Mouse (Mus musculus) hematopoietic stem cell, adult 5-6 weeks (primary cell): ENCODE results near the gene Ccdc102a. TPM values are rescaled to one million over a fixed set of nuclear protein-coding genes. Genes with fewer than 3 reads are reported as not detected.

Experiments
- ATAC-seq, 2 experiments: fragments of 125-278 bp in 1 of 2; replicated peaks in 1 of 2; 2 replicates each; pipeline ENCODE4 v1.8.0; 2016 to 2017; ENCODE audit warnings: inconsistent platforms in 2 of 2, mild to moderate bottlenecking in 2 of 2, moderate number of reproducible peaks in 2 of 2, low read depth in 1 of 2, moderate TSS enrichment in 1 of 2; ENCODE audit not compliant: low FRiP score in 2 of 2, poor library complexity in 2 of 2, severe bottlenecking in 2 of 2, insufficient read depth in 1 of 2, low TSS enrichment in 1 of 2
- total RNA-seq: library from RNA; stranded (forward); fragments of 172-1452, 232-1000 nt; gene quantifications from 2 replicates; pipeline ENCODE4 v1.2.3, GENCODE M21; 2017

Gene Ccdc102a
- total RNA-seq, result 3.4 and 4.9 TPM in 2 replicates

GRCm38 (mm10) chr8:94917851-94918495 is at the start of gene Ccdc102a:
TSS of gene Ccdc102a (minus strand) at chr8:94918098.
- no peak for ATAC-seq

GRCm38 (mm10) chr8:94967554-94967953 is 49.7 kb upstream of the Ccdc102a start:
- ATAC-seq, result peak; percentile 8 to 47; a peak in 2 of 4 replicates

GRCm38 (mm10) chr8:94967071-94967470 is 49.2 kb upstream of the Ccdc102a start:
- ATAC-seq, result peak; percentile 66 to 76

GRCm38 (mm10) chr8:94966578-94966977 is 48.7 kb upstream of the Ccdc102a start:
- ATAC-seq, result peak; percentile 11 to 30; a peak in 1 of 4 replicates

- ATAC-seq, result peak; percentile 70 to 72
Measured at GRCm38 (mm10) chr8:94964828-94965227, 46.9 kb upstream of the Ccdc102a start.

GRCm38 (mm10) chr8:94962201-94962600 is 44.3 kb upstream of the Ccdc102a start:
- no peak for ATAC-seq

- ATAC-seq, result no peak
Measured at GRCm38 (mm10) chr8:94956078-94956574, 38.2 kb upstream of the Ccdc102a start.

GRCm38 (mm10) chr8:94954921-94955758 is 37.2 kb upstream of the Ccdc102a start:
- peak; percentile 81 to 84 for ATAC-seq

- peak in 1 of 2 experiments; percentile 14; a peak in 1 of 4 replicates for ATAC-seq
Measured at GRCm38 (mm10) chr8:94954368-94954737, 36.5 kb upstream of the Ccdc102a start.

GRCm38 (mm10) chr8:94953624-94954367 is 35.9 kb upstream of the Ccdc102a start:
- ATAC-seq, result peak in 1 of 2 experiments; percentile 22; a peak in 1 of 4 replicates

- ATAC-seq, result no peak
Measured at GRCm38 (mm10) chr8:94952086-94952485, 34.2 kb upstream of the Ccdc102a start.

- no peak for ATAC-seq
Measured at GRCm38 (mm10) chr8:94950458-94950857, 32.6 kb upstream of the Ccdc102a start.

- peak; percentile 57 to 71 for ATAC-seq
Measured at GRCm38 (mm10) chr8:94950046-94950445, 32.1 kb upstream of the Ccdc102a start.

GRCm38 (mm10) chr8:94949010-94949409 is 31.1 kb upstream of the Ccdc102a start:
- ATAC-seq, result no peak

- ATAC-seq, result no peak
Measured at GRCm38 (mm10) chr8:94948421-94948820, 30.5 kb upstream of the Ccdc102a start.

- no peak for ATAC-seq
Measured at GRCm38 (mm10) chr8:94945185-94945584, 27.3 kb upstream of the Ccdc102a start.

- ATAC-seq, result peak; percentile 65 to 71; a peak in 3 of 4 replicates
Measured at GRCm38 (mm10) chr8:94942566-94942965, 24.7 kb upstream of the Ccdc102a start.
